Mouse (Mus musculus) Patski (cell line): ENCODE data around the gene Incenp. TPM values are rescaled to one million over a fixed set of nuclear protein-coding genes. Genes with fewer than 3 reads are reported as not detected.
"Not testable (repeated sequence)": the region's sequence is repeated elsewhere in the genome, so short reads cannot be mapped to it uniquely, and the experiment has no call there.

Source experiments
- ATAC-seq: fragments of 100-300 bp; one replicate; pipeline ENCODE4 v1.8.0; 2021
- CTCF ChIA-PET: fragments of 350-600 bp; sonication (Branson Sonifier 250); formaldehyde crosslinking; loops from one replicate; lab custom pipeline; 2022; ENCODE audit warnings: inconsistent platforms; lab: Charles Lee
- POLR2A ChIA-PET: fragments of 350-600 bp; sonication (Branson Sonifier 250); formaldehyde crosslinking; loops from one replicate; lab custom pipeline; 2022; ENCODE audit warnings: antibody characterized with exemption, inconsistent platforms; lab: Charles Lee
- DNase-seq: peaks from one replicate; pipeline ENCODE4 v3.0.0-alpha.2; 2011; ENCODE audit warnings: low read depth, low spot score
- H3K27me3 ChIP-seq: fragments of 371-371 bp; one replicate; pipeline ENCODE4 v1.5.1; 2021
- CTCF ChIP-seq: fragments of 100-300 bp; IDR thresholded peaks from one replicate; pipeline ENCODE4 v1.5.1; 2021
- in situ Hi-C: fragments of 300-500 bp; cut with MboI; formaldehyde crosslinking; loops from 3 replicates; pipeline ENCODE4 v1.11.1; 2018; ENCODE audit warnings: low pct_unique_long_range_greater_than_20kb, mixed read lengths
- polyA plus RNA-seq: library from polyadenylated mRNA; unstranded; gene quantifications from one replicate; pipeline ENCODE4 v1.2.3, GENCODE M21; 2021

The Incenp gene
- polyA plus RNA-seq, 1 experiment from 2014 or later = 72.8 TPM

- in situ Hi-C loops, ATAC-seq, DNase-seq, POLR2A ChIA-PET: not testable (repeated sequence)
- TF ChIP-seq CTCF = peak; percentile 16
- peaks cover 42% of the 10 kb centered on the region for H3K27me3 ChIP-seq
- CTCF ChIA-PET = interaction anchor here (0.8 kb wide), 1 partner anchor 1207 kb away, joined by 3 read pairs; no protein-coding TSS in a partner anchor
These were observed 49.8 kb downstream of the Incenp start for GRCm38 (mm10) chr19:9849368-9850075.

- ATAC-seq = no peak
- POLR2A ChIA-PET = no interaction called here
- CTCF ChIA-PET = no interaction called here
- no peak for TF ChIP-seq CTCF
- DNase-seq = no peak
- in situ Hi-C loops = no loop called here
- H3K27me3 ChIP-seq = peaks cover 64% of the 10 kb centered on the region
These were observed 52.1 kb downstream of the Incenp start, which contains the start of gene Scgb2a2 for GRCm38 (mm10) chr19:9847262-9847661. Gene Scgb2a2 (plus strand): TSS chr19:9847562.

- no peak for TF ChIP-seq CTCF
- DNase-seq (no peak), ATAC-seq (no peak)
- peaks cover 52% of the 10 kb centered on the region for H3K27me3 ChIP-seq
- in situ Hi-C loops = no loop called here
- CTCF ChIA-PET = no interaction called here
- POLR2A ChIA-PET = no interaction called here
These were observed 62.0 kb downstream of the Incenp start for GRCm38 (mm10) chr19:9837341-9837715.

- ATAC-seq = peak; percentile 79
- peaks cover 46% of the 10 kb centered on the region for H3K27me3 ChIP-seq
- in situ Hi-C loops, DNase-seq, POLR2A ChIA-PET, CTCF ChIA-PET: not testable (repeated sequence)
- TF ChIP-seq CTCF = peak; percentile 83
These were observed 62.6 kb downstream of the Incenp start for GRCm38 (mm10) chr19:9836581-9837340.

Other genes starting within 250 kb of the Incenp start
- gene Scgb2a2, start 52.0 kb downstream of the Incenp start, polyA plus RNA-seq = not detected
- gene Fth1, start 81.0 kb upstream of the Incenp start, polyA plus RNA-seq = 2,141 TPM
- not detected for gene Best1, start 102.1 kb upstream of the Incenp start, polyA plus RNA-seq
- gene Rab3il1, start 102.1 kb upstream of the Incenp start, polyA plus RNA-seq = 0.71 TPM
- 227 TPM for gene Fads3, start 142.0 kb upstream of the Incenp start, polyA plus RNA-seq
- 219 TPM for gene Fads2, start 202.2 kb upstream of the Incenp start, polyA plus RNA-seq